Mouse (Mus musculus) MEL (cell line): ENCODE results near the gene Lsp1.

Experiments used
- CTCF ChIP-seq, 3 experiments: IDR thresholded peaks in 2 of 3; conservative IDR thresholded peaks in 1 of 3; 2 replicates each; pipeline ENCODE4 v1.5.1; 2011 to 2012; ENCODE audit warnings: low read length in 3 of 3, low read depth in 2 of 3, mild to moderate bottlenecking in 2 of 3, improper control_type of control experiment in 1 of 3, inconsistent platforms in 1 of 3, mixed read lengths in 1 of 3, moderate library complexity in 1 of 3; ENCODE audit not compliant: control insufficient read depth in 1 of 3, insufficient read depth in 1 of 3, poor library complexity in 1 of 3, severe bottlenecking in 1 of 3
- GATA1 ChIP-seq: IDR thresholded peaks from 2 replicates; pipeline ENCODE4 v1.6.1; 2011; ENCODE audit warnings: low read depth, low read length, improper control_type of control experiment
- MAFK ChIP-seq: IDR thresholded peaks from 2 replicates; pipeline ENCODE4 v1.6.1; 2011; ENCODE audit warnings: low read depth, mild to moderate bottlenecking, low read length, improper control_type of control experiment, borderline replicate concordance
- NELFE ChIP-seq: IDR thresholded peaks from 2 replicates; pipeline ENCODE4 v1.6.1; 2011; ENCODE audit warnings: low read depth, low read length, improper control_type of control experiment
- POLR2A ChIP-seq, 2 experiments: IDR thresholded peaks; 2 replicates each; pipeline ENCODE4 v1.6.1; 2011 to 2012; ENCODE audit warnings: low read length in 2 of 2, mild to moderate bottlenecking in 2 of 2, control low read depth in 1 of 2, improper control_type of control experiment in 1 of 2, low read depth in 1 of 2, moderate library complexity in 1 of 2; ENCODE audit not compliant: control insufficient read depth in 1 of 2, insufficient read depth in 1 of 2, poor library complexity in 1 of 2
- SIN3A ChIP-seq: IDR thresholded peaks from 2 replicates; pipeline ENCODE4 v1.6.1; 2012; ENCODE audit warnings: low read length, improper control_type of control experiment, inconsistent platforms
- TAL1 ChIP-seq: IDR thresholded peaks from 2 replicates; pipeline ENCODE4 v1.6.1; 2012; ENCODE audit warnings: mild to moderate bottlenecking, inconsistent platforms, low read length, moderate library complexity, mixed read lengths
- USF1 ChIP-seq: IDR thresholded peaks from 2 replicates; pipeline ENCODE4 v1.6.1; 2014; ENCODE audit warnings: low read depth, mild to moderate bottlenecking, inconsistent platforms, low read length, improper control_type of control experiment, moderate library complexity

DNA sequence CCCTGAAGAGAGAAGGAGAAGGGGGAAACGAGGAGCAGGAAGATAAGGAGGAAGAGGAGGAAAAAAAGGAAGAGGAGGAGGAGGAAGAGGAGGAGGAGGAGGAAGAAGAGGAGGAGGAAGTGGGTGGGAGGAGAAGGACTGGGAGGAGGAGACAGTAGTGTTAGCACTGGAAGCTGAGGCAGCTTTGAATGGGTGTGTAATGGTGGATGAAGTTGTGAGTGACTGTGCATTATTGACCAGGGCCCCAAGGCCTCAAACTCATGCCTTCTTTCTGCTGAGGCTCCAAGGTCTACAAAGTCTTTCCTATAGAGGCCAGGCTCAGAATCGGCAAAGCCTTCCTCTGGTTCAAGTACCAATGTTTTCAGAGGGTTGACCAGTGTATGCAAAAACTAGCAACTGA, 38.8 kb upstream of the Lsp1 start:
- TF ChIP-seq USF1: no peak
- no peak for TF ChIP-seq GATA1
- TF ChIP-seq NELFE: no peak
- TF ChIP-seq SIN3A: no peak
- no peak for TF ChIP-seq POLR2A (IDR thresholded peaks at IDR 0.05; ENCODE audit: control insufficient read depth in 1 of 2, insufficient read depth in 1 of 2, low read depth in 1 of 2, low read length in 2 of 2, poor library complexity in 1 of 2)
- TF ChIP-seq CTCF (IDR thresholded peaks at IDR 0.05 in 2 of 3, conservative IDR thresholded peaks at IDR 0.05 in 1 of 3; ENCODE audit: control insufficient read depth in 1 of 3, insufficient read depth in 1 of 3, low read depth in 2 of 3, low read length in 3 of 3, poor library complexity in 1 of 3, severe bottlenecking in 1 of 3): no peak
- TF ChIP-seq MAFK: no peak
- TF ChIP-seq TAL1: no peak
